Mouse (Mus musculus) limb, embryonic 15.5 days (tissue): ENCODE data around the gene Vmn2r54. TPM values are rescaled to one million over a fixed set of nuclear protein-coding genes. Genes with fewer than 3 reads are reported as not detected.
"Not testable (repeated sequence)": the region's sequence is repeated elsewhere in the genome, so short reads cannot be mapped to it uniquely, and the experiment has no call there.

Source experiments
- ATAC-seq: fragments of 200-750 bp; cut with Nextera tagmentation; 2 replicates; pipeline ENCODE4 v1.8.0; 2017; ENCODE audit warnings: low read depth, moderate TSS enrichment; ENCODE audit not compliant: insufficient number of reproducible peaks, low FRiP score, low TSS enrichment
- H3K27ac ChIP-seq: fragments of 300-500 bp; sonication (generic); 2 replicates; pipeline ENCODE4 v1.5.1; 2015; ENCODE audit warnings: moderate library complexity, mild to moderate bottlenecking, inconsistent platforms
- H3K27me3 ChIP-seq: fragments of 300-500 bp; sonication (generic); 2 replicates; pipeline ENCODE4 v1.6.1; 2015; ENCODE audit warnings: inconsistent platforms
- H3K36me3 ChIP-seq: fragments of 300-500 bp; sonication (generic); 2 replicates; pipeline ENCODE4 v1.6.1; 2015; ENCODE audit warnings: inconsistent platforms
- H3K4me1 ChIP-seq: fragments of 300-500 bp; sonication (generic); 2 replicates; pipeline ENCODE4 v1.6.1; 2015; ENCODE audit warnings: inconsistent platforms
- H3K4me2 ChIP-seq: fragments of 300-500 bp; sonication (generic); 2 replicates; pipeline ENCODE4 v1.6.1; 2015; ENCODE audit warnings: mild to moderate bottlenecking, inconsistent platforms
- H3K4me3 ChIP-seq: fragments of 300-500 bp; sonication (generic); 2 replicates; pipeline ENCODE4 v1.5.1; 2015; ENCODE audit warnings: mild to moderate bottlenecking, inconsistent platforms
- H3K9ac ChIP-seq: fragments of 300-500 bp; sonication (generic); 2 replicates; pipeline ENCODE4 v1.6.1; 2015; ENCODE audit warnings: inconsistent platforms
- H3K9me3 ChIP-seq: fragments of 300-500 bp; sonication (generic); 2 replicates; pipeline ENCODE4 v1.6.1; 2016; ENCODE audit warnings: inconsistent platforms
- WGBS: fragments of 180-500 bp; shearing (Covaris S2); methylation state at CpG from one replicate; pipeline ENCODE4 v1.1.7; 2015; 5-methylcytosine and 5-hydroxymethylcytosine counted together
- polyA plus RNA-seq: library from polyadenylated mRNA; unstranded; fragments of >200 nt; fragmentation: Nextera tagmentation; extraction: Ambion mirVana; gene quantifications from 2 replicates; pipeline ENCODE4 v1.2.1, GENCODE M21; 2015

Vmn2r54 gene
- polyA plus RNA-seq, result not detected in 2 replicates

DNA sequence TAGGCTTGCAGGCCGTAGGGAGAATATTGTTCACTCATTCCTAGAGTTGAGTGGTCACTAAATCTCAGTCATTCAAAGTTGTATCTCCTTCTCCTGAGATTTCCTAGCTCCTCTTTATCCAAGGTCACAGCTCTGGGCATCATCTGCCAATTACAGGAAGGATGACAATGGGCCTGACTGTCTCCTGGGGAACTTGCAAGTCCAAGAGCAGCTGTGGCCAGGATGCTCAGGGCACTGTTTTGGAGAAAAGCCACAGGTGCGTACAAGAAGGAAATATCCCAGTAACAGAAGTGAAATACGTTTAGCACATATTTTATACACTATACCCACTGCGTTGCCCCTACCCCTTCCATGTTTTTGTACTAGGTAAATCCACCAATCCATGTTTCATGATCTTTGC, at the start of gene Vmn2r54:
Gene Vmn2r54 (minus strand): TSS at position 101 of the 400 bp plus-strand sequence.
- not testable (repeated sequence) for H3K36me3 ChIP-seq, H3K4me3 ChIP-seq, H3K4me2 ChIP-seq, H3K4me1 ChIP-seq, H3K27me3 ChIP-seq, H3K9me3 ChIP-seq, H3K27ac ChIP-seq, H3K9ac ChIP-seq, ATAC-seq
- 77% methylated on average over 3 of the region's 4 CpGs for WGBS

DNA sequence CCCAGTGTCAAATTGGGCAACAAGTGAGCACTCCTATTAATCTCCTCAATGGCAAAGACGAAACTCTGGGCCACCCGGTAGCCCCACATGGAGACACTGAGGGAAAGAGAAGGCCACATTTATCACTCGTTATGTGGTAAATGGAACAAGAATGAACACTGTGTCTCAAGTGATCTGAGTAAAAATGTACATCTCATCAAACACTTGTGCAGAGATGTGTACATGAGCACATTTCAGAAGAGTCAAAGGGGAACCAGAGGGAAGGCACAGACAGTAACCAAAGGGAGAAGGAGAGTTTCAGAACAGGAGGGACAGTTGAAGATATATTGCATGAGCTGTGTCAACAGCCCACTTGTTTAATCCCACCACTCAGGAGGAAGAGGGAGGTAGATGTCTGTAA, 44.8 kb upstream of the Vmn2r54 start, which contains the start of gene Vmn2r55:
Gene Vmn2r55 (minus strand): TSS at position 101 of the 400 bp plus-strand sequence.
- not testable (repeated sequence) for H3K9me3 ChIP-seq, H3K4me3 ChIP-seq, H3K4me2 ChIP-seq, H3K36me3 ChIP-seq, ATAC-seq, H3K27me3 ChIP-seq, H3K27ac ChIP-seq, H3K9ac ChIP-seq, H3K4me1 ChIP-seq
- 86% methylated on average over 3 of the region's 3 CpGs for WGBS

DNA sequence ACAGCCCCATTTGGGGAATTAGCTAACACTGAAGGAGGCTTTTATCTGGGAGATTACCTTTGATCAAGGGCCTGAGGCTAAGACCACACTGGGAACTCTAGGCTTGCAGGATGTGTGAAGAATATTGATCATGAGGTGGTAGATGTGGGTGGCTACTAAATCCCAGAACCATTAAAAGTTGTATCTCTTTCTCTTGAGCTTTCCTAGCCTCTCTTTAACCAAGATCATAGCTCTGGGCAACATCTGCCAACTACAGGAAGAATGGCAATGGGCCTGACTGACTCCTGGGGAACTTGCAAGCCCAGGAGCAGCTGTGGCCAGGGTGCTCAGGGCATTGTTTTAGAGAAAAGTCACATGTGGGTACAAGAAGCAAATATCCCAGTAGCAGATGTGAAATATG, 31.4 kb downstream of the Vmn2r54 start, which contains the start of gene Vmn2r53:
Gene Vmn2r53 (minus strand): TSS at position 101 of the 400 bp plus-strand sequence.
- Histone ChIP-seq H3K27me3 (no peaks in the 10 kb centered on the region), H3K4me3 (no peak within 1 kb of the TSS), H3K4me2 (no peak within 1 kb of the TSS), H3K36me3 (no peaks in the 10 kb centered on the region), H3K27ac (no peak within 1 kb of the TSS), H3K9me3 (no peaks in the 10 kb centered on the region), H3K4me1 (no peaks in the 10 kb centered on the region), H3K9ac (no peak within 1 kb of the TSS)
- no peak for ATAC-seq

Other genes starting within 250 kb of the Vmn2r54 start
- gene Zfp551, start 217.6 kb downstream of the Vmn2r54 start, polyA plus RNA-seq, result 4.3 and 5.3 TPM in 2 replicates
- 17.2 and 18.2 TPM in 2 replicates for gene Zfp606, start 162.0 kb downstream of the Vmn2r54 start, polyA plus RNA-seq
- not detected in 2 replicates for gene 2900092C05Rik, start 127.8 kb downstream of the Vmn2r54 start, polyA plus RNA-seq
- gene Vmn2r53, start 31.5 kb downstream of the Vmn2r54 start, polyA plus RNA-seq, result 0.01 TPM in 1 of 2 replicates, not detected in the other
- not detected in 2 replicates for gene Vmn2r55, start 44.7 kb upstream of the Vmn2r54 start, polyA plus RNA-seq
- gene Vmn2r56, start 94.7 kb upstream of the Vmn2r54 start, polyA plus RNA-seq, result not detected in 2 replicates
- 9.0 and 10.0 TPM in 2 replicates for gene Zscan18, start 163.3 kb upstream of the Vmn2r54 start, polyA plus RNA-seq
- 11.5 and 14.6 TPM in 2 replicates for gene Zfp329, start 178.5 kb upstream of the Vmn2r54 start, polyA plus RNA-seq
- gene Zfp110, start 194.4 kb upstream of the Vmn2r54 start, polyA plus RNA-seq, result 40.7 and 41.2 TPM in 2 replicates
- gene Zfp128, start 240.9 kb upstream of the Vmn2r54 start, polyA plus RNA-seq, result 4.5 and 4.9 TPM in 2 replicates